Mouse (Mus musculus): ENCODE data around the gene Cdh13.

Cdh13 gene

DNA sequence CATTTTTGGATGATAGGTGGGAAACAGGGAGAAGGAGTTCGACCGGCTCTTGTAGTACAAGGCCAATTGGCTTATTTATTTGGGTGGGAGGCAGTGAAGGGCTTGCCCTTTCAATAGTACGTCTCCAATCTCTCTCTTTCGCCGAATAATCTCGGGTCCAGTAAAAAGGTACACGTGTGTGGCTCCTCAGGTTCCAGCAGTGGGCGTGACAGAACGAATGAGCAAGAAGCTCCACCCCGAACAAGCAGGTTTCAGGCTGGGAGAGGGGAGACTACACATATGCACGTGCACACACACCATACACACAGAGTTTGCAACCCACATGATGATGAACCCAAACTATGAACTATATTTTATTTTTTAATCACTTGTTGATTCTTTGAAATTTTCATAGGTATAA lies 653.9 kb downstream of the Cdh13 start:
- no peak for DNase-seq (ENCODE audit: low read depth, low spot score)

DNA sequence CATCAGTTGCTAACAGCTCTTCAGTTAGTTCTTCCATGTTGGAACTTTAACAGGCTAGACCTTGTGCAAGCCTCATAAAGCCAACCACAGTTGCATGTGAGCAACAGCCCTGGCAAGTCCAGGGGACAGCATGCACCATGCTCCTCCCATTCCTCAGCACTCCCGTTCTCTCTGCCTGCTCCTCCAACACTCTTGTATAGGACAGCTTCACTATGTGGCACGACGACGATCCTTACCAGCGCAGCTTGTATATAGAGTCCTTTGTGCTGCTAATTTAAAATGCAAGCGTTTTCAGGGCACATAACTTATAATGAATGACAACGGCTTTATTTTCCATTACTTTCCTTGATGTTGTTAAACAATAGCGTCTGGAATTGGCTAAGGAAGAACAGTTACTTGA lies 654.5 kb downstream of the Cdh13 start:
- DNase-seq (ENCODE audit: low read depth, low spot score): no peak

DNA sequence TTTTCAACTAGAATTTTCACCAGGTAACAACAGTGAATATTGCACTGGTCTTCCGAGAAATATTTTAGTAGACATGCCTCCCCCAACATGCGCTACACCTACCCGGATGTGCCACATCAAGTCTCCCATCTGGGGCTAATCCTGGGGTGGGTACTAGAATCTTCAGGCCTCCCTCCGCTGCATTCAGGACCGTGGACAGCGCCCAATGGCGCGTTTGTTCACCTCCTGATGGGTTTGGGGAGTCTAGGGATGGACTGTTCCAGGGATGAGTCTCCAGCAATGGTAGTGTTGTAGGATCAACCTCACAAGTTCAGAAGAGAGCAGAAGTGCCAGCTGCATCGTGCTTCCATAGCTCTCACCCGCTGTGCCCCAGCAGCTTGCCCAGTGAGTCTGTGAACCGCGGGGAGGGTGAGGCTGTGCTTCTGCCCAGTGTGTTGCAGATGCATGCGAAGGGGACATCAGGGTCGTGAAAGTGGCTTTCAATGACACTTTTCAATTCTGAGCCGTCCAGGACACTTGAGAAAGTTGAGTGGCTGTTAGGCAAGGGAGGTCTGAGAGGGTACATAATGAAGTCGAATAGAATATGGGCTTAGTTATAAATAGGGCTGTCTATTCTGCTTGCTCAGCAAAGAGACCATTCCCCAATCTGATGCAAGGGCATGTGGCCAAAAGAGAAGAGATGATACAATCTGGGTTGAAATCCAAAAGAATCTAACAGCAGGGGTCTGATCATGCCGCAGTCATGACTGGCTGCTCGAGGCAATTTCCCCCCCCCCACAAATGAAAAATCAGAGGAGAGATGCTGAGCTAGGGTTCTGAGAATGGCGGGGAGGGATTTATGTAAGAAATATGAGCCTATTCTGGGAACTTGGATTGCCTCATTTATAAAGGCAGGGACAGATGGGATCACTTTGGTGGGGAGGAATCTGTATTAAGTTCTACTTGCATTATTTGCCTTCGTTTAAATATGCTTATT lies 668.5 kb downstream of the Cdh13 start:
- no peak for DNase-seq (ENCODE audit: low read depth, low spot score)

DNA sequence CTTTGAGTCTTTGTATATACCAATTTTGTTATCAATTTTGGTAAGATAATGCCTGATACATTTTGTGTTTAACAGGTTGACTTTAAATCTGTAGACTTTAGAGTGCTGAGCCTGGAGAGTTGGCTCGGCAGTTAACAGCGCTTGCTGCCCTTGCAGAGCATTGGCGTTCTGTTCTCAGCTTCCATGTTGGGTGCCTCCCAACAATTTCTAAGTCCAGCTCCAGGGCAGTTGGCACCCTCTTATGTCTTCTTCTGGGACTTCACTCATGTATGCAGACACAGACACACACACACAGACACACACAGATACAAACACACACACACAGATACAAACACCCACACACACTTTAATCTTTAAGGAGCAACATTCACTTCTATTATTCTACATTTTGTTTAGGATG lies 672.6 kb downstream of the Cdh13 start:
- DNase-seq (ENCODE audit: low read depth, low spot score): no peak

DNA sequence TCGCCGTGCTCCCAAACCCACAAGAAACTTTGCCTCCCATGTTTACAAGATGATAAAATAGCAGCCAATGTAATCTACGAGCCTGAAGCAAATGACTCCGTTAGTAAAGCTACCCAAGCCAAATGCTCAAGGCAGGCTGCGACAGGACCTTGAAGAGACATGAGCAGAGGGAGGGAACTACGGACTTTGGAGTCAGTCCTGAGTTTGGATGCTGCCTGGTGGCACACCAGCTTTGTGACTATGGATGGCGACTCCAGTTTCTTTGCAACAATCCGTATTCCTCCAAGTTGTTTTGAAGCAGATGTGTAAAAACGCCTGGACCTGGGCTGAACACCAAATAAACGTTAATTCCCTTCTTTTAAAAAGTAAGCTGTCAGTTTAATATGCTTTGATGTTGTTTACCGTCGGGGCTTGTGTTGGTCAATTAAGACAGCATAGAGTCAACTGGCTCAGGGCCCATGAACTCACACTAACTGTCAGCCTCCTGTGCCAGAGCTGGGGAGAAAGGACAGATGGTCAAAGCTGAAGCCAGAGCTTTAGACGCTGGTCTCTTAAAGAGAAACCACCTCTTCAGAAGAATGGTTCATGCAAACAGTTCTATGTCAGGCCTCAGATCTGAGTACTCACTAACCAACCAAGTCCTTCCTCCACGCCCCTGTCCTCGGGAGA lies 678.5 kb downstream of the Cdh13 start:
- no peak for DNase-seq (ENCODE audit: low read depth, low spot score)

DNA sequence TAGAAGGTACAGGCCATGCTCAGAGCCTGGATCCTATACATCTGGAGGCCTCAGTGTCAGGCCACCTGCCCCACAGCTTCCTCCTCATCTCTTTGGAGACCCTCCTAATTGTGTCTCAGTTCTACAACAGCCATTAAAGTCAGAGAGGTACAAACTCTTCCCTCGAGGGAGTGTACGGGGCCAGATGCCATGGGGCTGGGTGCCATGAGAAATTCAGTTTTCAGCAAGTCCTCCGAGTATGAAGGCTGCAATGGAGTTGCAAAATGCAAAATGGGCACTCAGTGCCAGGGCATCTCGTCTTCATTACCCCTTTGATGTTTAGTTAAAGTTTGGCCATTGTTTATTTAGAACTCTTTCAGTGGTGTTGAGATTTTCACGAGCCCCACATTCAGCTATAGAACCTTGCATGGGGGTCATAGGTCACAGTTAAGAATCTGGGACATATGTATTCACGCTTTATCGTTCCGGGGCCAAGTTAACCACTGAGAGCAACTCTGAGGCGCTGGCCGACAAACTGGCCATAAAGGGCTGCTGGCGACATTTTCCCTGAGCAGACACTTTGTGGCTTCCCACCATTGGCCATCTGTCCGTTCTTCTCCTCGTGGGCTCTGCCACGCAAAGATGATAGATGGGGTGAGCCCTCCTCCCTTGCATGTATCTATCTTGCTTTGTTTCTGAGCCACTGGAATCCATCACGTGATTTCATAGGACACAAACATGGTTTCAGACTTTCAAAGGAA lies 681.7 kb downstream of the Cdh13 start:
- no peak for DNase-seq (ENCODE audit: low read depth, low spot score)

DNA sequence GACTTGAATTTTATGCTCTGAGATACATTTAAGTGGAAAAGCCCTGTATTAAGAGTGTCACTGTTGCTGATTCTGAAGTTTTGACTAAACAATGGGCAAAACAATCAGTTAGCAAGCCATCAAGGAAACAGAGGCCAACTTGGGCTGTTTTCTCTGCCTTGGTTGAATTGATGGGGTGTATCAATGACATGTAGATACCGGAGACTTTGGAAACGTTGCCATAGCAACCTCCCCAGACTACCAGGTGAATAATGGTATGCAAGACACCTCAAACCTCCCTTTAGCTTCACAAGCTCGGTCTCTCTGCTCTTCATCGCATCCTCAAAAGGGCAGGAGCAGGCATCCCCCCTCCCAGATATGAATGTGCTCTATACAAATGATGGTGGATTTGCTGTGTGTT lies 685.4 kb downstream of the Cdh13 start:
- no peak for DNase-seq (ENCODE audit: low read depth, low spot score)

DNA sequence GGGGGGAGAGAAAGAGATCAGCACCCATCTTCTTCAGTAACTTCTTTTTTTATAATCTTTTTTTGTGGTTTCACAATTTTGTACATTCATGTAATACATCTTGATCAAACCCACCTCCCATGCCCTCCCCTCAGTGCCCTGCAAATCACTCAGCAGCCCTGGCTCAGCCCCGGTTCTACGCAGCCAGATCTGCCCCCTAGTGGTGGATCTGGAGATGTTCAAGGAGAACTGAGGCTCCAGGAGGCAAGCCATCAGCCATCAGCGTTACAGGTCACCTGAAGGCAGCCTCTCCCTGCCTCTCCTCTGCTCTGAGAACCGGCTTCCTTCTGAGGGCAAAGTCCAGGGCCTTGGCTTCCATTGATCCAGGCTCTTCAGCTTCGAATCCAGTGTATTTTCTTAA lies 696.3 kb downstream of the Cdh13 start:
- DNase-seq (ENCODE audit: low read depth, low spot score): no peak

DNA sequence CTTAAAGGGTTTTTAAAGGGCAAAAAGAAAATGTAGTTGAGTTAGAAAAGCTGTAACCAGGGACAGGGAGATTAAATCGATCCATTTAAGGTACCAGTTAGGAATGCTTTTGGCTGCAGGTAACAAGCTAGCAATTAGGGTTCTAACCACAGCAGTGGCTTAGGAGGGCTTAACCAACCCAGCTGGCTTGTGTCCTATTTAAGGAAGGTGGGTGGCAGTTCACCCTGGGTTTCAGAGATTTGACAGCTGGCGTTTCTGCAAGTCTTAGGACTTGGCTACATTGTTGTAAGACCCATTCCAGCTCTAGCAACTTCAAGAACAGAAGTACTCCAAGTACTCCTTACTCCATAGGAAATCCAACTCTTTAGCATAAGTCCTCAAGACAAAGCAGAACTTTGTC lies 700.2 kb downstream of the Cdh13 start:
- DNase-seq (ENCODE audit: low read depth, low spot score): no peak

DNA sequence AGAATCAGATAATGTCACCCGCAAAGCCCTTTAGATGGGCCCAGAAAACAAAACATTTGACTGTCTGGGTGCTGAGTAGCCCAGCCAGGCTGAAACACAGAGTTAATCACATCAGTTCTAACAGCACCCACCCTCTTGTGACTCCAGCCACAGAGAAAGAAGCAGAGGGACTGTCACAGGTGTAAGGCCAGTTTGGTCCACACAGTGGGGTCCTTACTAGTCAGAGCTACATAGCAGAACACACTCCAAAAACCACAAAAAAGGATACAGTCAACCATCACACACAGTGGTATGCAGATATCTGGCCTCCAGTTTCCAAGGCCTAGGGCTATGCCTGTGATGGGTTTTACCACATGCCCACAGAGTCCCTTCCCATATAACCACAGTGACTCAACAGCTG lies 703.3 kb downstream of the Cdh13 start:
- no peak for DNase-seq (ENCODE audit: low read depth, low spot score)

DNA sequence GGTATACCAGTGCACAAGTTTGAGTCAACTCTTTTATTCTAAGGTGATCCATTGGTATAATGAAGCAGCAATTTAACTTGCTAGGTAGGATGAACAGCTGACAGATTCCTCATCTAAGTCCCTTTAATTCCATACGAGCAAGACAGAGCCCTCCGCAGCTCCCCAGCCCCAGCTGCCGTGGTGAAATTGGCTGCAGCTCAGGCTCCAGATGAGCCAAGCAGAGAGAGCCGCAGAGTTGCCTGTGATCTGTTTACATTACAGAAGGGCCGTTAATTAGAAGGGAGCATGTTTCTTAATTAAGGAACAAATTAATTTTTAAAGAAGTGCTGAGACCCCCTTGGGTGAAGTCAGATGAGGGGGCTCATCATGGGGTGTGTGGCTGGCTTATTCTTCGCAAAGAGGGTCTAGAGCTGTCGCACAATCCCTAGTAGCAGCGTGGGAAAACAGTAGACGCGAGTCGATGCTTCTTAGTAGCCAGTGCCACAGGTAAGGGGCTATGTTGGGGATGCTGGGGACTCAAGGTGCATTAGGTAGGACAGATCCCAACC lies 712.2 kb downstream of the Cdh13 start:
- no peak for DNase-seq (ENCODE audit: low read depth, low spot score)

DNA sequence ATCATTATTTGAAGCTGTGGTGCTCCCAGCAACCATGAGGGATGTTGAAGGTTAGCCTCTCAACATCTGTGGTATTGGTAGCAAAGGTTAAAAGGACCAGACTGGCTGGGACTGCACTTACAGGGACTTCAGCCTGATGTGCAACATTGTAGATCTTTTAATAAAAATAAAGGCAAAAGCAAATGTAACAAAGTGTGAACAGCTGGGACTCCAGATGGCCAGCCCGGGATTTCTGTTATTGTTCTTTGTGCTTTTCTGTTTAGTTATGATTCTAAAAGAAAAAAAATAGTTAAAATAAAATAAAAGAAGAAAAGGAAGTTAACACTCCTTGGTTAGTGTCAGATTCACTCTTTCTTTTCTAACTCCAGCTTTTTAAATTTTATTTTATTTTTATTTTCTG lies 717.1 kb downstream of the Cdh13 start:
- no peak for DNase-seq (ENCODE audit: low read depth, low spot score)

DNA sequence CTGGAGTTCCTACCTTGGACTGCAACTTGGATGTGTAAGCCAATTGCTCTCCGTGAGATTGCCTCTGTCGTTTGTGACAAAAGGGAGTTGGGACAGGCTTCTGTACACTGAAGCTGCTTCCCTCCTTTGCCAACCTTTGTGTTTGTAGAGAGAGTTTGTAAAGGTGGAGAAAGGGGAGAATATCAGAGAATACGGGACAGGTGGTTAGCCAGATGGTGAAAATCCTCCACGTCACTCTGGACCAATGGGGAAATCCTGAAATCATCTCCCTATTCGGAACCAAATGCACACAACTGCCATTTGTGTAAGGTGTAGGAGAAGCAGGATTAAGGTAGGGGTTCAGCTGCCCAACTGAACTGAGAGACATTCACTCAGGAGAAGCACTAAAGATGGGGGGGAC lies 721.3 kb downstream of the Cdh13 start:
- no peak for DNase-seq (ENCODE audit: low read depth, low spot score)

DNA sequence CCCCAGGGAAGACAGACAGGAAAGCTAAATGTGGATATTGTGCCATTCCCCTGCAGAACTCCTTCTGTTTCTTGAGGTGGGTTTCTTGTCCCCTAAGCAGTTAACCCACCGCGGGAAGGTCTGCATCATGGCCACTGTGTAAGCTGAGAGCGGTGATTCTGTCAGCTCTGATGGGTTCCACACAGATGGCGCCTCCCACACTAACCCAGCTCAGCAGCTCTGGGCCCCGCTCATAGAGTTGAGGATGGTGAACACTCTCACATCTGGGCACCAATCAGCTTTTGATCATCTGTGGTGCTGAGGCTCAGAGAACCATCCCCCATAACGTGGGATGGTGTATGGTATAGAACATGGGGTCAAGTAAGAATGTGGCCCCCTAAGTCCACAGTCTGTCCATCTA lies 735.1 kb downstream of the Cdh13 start:
- DNase-seq (ENCODE audit: low read depth, low spot score): no peak

DNA sequence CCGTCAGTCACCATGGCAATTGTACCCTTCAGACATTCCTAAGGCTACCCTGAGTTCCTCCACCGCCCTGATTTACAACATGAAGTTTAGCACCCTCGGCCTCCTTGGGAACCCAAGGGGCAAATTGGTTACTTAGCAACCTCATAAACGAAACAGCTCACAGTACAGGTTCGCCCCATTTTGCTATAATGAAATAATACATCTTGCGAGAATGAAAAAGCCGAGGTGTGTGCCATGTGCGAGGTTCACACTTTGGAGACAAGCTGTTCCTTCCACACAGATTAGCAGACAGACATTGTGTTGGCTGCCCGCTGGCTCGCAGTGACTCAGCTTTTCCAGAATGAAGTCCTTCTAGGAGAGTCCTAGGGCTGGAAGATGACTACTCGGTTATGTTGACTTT lies 737.2 kb downstream of the Cdh13 start:
- DNase-seq (ENCODE audit: low read depth, low spot score): no peak

DNA sequence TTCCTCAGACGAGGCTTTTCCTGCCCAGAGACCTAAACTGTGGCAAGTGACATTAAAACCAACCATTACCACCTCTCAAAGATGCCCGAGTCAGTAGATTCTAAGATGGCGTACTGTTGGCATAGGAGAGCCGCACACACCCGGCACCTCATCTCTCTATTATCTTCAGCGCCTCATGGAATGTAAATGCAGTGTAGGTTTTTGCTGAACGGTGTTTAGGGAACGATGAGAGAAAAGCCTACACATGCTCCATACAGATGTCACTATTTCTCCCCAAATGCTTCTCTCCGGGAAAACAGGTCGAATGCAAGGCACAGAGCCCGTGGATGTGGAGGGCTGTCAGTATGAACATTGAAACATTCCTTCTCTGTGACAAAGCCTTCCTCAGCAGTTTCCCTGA lies 737.9 kb downstream of the Cdh13 start:
- no peak for DNase-seq (ENCODE audit: low read depth, low spot score)

DNA sequence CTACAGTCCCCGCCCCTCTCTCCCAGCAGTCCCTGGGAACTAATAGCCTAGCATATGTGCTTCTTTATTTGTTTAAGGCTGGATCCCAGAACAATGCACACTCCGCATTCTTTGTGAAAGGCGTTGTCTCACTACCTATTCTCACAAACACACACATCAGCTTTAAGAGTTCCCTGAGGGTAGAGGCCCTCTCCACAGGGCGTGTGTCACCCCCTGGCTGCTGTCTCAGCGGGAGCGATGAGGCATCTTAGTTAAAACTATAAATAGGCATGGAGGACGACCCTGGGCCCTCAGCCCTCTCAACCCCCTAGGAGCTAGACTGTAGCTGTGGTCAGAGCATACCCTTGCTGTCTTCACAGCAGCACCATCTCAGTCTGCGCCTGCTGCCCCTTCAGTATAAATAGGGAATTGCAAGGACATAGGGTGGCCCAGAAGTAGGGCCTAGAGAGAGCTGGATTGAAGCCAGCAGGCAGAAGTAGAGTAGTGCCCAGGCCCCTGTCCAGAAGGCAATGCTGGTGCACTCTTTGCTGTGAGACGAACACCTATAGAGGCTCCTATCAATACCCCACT lies 738.9 kb downstream of the Cdh13 start:
- no peak for DNase-seq (ENCODE audit: low read depth, low spot score)

DNA sequence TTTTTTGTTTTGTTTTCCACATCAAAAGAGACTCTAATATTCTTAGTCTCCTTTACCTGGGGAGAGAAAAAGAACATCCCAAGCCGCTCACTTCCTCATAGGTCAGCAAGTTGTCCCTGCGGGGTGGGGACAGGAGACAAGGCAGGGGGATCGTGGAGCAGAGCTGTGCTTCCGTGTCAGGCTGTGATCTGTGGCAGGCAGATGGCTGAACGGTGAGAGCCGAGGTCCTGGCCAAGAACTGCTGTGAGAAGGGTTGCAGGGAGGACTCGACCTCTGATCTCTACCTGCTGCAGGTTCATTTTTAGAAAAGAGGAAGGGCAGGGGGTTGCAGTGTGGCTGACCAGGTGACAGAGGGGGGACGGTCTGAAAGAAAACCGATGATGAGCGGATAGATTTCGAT lies 749.9 kb downstream of the Cdh13 start:
- DNase-seq (ENCODE audit: low read depth, low spot score): no peak

DNA sequence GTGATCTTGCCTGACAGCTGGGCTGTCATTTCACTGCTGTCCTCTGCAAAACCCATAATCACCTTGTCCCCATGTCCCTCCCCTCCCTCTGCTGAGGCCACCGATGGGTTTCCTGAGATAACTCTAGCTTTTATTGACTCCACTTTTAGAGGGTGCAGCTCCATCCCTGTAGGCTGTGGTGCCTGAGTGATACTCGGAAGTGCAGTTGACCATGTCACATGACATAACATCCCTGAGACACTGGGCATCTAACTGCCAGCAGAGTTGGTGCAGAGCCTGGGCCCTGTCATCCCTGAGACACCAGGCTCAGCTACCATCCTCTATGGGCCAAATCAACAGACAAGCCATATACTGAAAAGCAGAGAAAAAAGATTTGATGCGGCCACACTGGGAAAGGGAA lies 750.5 kb downstream of the Cdh13 start:
- DNase-seq (ENCODE audit: low read depth, low spot score): no peak

DNA sequence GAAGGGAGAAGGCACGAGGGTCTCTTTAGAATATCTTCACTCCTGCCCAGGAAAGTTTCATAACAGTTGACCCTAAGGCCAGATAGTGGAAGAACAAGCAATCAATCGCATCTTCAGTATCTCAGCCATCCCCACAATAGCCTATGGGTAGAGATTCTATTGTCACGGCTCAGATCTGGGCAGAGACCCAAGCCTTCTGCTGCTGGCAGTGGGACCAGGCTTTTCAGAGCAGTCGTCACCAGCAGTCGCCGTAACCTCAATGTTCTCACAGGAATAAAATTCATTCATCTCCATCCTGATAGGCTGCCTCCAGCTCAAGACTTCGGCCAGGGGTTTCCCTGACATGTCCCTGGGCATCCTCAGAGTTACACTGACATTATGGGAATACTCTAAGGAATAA lies 751.6 kb downstream of the Cdh13 start:
- DNase-seq (ENCODE audit: low read depth, low spot score): no peak

DNA sequence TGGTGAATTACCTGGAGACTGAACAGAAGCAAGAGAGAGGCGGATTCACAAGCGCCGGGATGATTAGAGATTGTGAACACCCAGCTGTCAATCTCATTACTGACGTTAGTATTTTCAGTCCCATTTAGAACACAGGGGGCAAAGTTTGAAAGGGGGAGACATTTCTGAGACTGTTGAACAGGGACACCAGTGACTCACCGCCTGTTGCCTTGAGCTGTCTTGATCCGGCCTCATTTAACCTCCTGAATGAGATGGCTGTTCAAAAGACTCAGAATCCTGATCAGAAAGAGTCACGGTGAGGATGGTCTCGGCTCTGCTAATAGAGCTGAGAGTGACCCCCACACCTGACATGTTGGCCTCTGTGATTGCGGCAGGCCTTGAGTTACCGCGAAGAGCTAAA lies 754.0 kb downstream of the Cdh13 start:
- DNase-seq (ENCODE audit: low read depth, low spot score): no peak

DNA sequence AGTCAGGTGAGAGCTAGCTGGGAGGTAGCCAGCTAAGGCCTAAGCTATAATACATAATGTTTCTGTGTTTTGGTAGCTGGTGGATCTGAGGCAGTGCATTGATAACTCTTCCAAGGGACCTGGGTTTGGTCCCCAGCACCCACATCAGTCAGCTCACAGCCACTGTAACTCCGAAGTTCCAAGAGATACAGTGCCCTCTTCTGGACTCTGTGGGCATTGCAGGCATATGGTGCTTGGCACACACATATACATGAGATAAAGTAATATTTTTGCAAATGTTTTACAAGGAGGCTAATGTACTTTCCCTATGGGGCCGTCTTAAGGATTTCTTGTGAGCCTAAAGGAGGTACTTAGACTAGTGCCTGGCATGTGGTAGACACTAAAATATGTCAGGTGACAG lies 755.8 kb downstream of the Cdh13 start:
- no peak for DNase-seq (ENCODE audit: low read depth, low spot score)

Measured in CD4-positive, CD25-positive, alpha-beta regulatory T cell, adult 2 months (primary cell).